Mouse (Mus musculus): ENCODE data around the gene Mrpl14.

The Mrpl14 gene

DNA sequence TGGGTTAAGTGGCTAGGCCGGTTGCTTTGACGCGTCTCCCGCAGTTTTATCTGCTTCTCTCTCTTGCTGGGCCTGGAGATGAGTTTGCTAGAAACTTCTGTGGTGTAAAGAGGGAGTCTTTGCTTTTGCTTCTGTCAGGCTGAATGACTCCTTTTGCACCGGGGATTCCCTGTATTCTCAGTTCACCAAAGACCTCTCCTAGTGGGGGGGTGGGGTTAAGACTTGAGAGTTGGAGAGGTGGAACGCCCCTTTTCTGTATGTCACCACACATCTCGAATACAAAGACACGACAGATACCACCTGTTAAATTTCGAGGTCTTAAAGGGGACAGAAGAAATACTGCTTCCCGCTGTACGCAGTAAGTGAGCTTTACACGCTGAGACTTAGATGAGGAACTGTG lies 594 bp downstream of the Mrpl14 start, which contains the start of gene Tmem63b:
TSS of gene Tmem63b (minus strand) at position 190 of the 400 bp plus-strand sequence.
- DNase-seq (ENCODE audit: low spot score): no peak

DNA sequence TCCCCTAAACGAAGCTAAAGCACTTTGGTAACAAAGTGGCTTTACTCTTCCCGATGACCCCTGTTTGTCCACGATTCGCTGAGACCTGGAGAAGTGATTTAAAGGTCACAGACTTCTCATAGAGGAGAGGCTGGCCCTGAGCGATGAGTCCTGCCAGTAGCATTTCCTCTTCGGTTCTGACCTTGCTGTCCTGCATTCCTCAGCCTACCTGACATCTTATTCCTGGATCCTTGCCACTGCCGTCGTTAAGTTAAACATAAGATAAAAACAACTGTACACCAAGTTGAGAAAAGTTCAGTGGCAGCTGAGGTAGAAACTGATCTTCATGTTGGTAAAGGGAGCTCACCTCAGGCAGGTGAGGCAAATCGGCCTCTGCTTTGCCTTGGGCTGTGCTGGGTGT lies 3.0 kb downstream of the Mrpl14 start:
- no peak for DNase-seq (ENCODE audit: low spot score)

DNA sequence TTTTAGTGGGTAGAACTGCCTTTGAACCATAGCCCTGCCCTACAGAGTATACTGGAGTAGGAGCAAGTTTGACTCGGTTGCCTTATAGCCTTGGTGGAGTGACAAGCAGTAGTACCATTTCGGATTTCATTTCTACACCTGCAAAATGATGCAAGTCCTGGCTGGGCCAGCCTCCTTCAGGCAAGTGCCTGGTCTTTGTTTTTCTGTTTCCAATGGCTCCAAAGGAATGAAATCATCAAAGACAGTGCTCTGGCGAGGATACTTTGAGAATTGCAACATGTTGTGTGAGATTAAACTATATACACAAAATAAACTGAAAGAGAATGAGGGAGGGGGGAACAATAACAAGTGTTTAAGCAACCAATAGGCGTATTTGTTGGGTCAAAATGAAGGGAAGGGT lies 3.9 kb downstream of the Mrpl14 start:
- no peak for DNase-seq (ENCODE audit: low spot score)

DNA sequence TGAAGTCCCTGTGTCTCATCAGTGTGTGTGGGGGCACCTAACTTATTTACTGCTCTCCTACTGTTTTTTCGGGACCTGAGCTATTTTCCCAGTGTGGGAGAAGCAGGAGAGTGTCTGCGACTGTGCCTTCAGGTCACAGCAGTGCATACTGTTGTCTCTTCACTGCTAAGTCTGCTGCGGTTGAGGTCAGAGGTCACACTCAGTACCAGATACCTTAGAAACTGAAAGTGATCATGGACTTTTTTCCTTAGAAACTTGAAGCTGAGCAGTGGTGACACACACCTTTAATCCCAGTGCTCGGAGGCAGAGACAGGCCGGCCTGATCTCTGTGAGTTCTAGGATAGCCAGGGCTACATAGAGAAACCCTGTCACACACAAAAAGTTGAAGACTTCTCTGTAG lies 6.0 kb downstream of the Mrpl14 start:
- no peak for DNase-seq (ENCODE audit: low spot score)

DNA sequence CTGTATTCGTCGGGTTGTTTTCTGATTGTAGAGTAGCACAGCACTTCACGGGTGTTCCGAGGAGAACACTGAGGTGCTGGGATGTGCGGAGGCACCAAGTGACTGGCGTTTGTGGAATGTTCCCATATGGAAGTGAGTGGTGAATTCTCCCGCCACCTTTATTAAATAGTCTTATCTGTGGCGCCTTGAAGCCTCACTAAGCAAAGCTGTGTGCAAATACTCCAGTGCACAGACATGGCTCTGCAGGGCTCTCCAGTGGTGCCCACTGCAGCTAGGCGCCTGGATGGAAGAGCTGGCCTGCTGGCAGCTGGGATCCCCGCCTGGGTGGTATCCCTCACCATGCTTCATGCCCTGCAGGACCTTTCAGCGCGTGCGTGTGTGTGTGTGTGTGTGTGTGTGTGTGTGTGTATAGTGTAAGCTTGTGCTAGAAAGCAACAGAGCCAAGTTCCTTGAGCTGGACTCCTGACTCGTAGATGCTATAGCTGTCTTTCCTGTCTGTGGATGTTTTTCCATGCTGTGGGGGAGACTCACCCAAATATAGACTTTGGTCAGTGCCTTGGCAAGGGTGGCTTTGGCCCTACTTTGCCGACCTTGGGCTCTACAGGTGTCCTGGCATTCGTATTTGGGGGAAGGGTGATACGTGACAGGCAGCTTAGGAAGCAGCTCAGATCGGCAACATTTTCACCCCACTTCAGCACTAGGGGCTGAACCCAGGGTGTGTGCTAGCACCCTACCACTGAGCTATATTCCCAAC lies 7.9 kb downstream of the Mrpl14 start:
- DNase-seq (ENCODE audit: low spot score): no peak

DNA sequence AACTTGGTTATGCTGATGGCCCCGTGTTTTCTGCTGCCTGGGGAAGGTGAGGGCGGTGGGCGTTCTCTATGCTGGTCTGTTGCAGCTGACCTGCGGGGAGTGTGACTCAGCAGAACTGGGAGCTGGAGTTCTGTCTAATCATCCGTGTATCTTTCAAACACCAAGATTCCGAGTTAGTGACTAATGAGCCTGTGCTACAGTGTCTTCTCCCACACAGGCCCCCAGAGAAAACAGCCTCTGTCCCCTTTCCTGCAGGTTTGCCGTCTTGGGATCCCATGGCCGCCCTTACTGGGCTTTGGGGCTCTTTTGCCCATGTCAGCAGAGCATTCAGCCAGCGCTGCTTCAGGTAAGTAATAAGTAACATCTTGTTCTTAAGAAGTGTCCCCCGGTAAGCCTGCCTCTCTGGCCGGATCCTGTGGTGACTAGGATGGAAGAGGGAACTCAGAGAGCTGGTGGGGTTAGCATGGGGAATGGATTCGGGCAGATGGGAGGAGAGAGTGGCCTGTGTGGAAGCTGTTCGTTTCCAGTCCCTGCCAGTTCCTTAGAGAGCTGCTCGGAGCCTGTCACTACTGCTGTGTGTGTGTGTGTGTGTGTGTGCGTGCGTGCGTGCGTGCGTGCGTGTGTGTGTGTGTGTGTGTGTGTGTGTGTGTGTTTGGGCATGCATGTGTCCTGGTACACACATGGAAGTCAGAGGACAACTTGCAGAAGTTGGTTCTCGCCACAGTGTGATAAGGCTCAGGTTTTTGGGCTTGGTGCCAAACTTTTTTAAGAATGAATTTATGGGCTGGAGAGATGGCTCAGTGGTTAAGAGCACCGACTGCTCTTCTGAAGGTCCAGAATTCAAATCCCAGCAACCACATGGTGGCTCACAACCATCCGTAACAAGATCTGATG lies 9.4 kb downstream of the Mrpl14 start:
- no peak for DNase-seq (ENCODE audit: low spot score)

DNA sequence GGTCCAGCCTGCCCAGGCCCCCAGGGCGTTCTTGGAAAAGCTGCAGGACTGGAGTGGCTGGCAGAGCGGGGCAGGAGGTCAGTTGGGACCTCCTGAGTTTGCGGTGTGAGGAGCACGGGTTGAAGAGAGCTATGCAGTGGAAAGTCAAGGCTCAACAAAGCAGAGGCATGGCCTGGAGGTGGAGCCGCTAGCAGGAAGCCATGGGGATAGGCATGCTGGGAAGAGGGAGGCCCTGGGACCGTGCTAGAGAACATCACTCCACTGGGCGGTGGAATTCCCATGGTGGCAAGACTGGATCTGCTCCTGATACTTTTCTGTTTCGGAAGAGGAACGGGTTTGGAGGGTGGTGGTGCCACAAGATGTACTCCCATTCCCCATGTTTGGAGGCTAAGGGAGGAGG lies 10.9 kb downstream of the Mrpl14 start:
- DNase-seq (ENCODE audit: low spot score): no peak

DNA sequence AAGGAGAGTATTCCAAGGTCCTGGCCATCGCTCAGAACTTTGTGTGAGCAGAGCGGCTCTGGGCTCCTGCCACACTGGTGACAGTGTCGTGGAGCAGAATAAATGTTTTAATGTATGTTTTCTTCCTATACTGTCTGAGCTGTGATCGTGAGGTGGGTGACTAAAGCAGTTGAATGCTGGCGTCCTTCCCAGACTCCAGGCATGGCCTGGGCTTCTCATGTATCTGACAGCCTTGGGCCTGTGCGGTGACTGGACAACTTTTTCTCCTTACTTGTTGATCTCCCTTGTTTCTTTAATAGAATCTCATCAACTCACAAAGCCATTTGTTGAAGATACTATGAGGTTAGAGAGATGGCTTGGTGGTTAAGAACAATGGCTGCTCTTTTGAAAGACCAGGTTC lies 12.2 kb downstream of the Mrpl14 start:
- no peak for DNase-seq (ENCODE audit: low spot score)

DNA sequence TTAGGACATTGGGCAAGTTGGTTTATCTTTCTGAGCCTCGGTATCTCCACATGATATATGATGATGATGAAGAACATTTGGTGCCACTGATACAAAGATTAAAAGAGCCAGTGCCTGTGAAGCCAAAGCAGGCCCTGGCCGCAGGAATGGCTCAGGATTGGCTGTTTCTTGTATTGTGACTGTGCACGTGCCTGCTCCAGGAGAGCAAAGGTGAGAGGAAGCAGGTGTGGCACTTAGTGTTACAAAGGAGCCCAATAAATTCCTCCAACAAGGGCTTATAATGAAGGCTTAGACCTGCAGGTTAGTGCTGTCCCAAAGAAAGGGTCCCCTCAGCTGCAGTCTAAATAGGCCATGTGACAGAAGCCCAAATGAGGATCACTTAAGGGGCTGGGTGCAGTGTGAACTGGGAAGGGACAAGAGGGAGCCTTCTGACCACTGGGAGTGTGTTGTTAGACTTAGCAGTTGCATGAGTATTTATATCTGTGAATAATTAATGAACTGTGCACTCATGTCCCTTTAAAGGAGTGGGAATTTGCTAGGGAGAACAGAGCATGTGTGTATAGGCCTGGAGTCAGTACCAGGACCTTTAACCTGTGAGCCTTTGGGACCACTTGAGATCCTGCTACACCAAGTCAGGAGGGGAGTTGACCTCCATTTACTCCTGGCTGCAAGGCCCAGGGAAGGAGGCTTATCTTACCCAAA lies 13.1 kb downstream of the Mrpl14 start:
- DNase-seq (ENCODE audit: low spot score): no peak

DNA sequence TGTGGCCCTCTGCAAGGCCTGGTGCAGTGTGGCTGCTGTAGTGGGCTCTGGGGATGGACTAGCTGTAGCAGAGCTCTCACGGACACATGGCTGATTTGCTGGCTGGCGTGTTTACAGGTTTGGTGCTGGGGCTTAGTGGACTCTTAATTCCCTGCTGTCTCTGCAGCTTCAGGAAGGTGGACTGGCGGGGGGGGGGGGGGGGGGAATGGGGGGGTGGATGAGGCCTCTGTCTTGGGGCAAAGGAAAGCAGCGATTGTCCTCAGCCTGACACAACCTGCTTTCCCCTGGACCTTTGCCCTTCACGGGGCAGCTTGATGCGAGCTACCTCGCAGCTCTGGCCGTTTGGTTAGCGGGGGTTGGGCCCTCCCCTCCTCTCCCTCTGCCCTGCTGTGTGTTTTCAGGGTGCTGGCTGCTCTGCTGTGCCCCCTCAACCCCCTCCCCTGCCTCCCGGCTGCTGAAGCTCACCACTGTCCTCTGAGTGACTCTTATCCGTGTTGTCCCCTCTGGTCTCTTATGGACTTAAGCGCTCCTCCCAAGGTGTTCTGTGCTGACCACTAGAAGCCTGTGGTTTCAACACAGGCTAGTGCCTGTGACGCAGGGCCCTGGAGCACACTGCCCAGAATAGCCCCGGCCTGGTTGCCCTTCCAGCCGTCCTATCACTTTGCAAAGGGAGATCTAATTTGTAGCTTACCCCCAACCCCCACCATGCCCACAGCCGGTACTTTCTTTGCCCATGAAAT lies 14.5 kb downstream of the Mrpl14 start:
- DNase-seq (ENCODE audit: low spot score): no peak

DNA sequence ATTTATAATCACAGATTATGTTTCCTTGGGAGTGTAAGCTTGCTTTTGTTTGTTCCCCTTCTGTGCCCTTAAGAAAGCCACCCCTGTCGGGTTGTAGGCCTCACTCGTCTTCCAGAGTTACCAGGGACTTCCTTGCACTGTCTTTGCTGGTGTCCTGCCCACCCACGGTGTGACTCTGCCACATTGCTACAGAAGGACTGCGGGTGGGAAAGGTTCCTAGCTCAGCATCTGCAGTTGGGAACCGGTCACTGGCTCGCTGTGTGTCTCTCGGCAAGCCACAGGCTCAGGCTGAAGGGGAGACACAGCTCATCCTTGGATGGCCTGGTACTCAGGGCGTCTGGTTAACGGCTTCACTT lies 15.1 kb downstream of the Mrpl14 start:
- DNase-seq (ENCODE audit: low spot score): no peak

DNA sequence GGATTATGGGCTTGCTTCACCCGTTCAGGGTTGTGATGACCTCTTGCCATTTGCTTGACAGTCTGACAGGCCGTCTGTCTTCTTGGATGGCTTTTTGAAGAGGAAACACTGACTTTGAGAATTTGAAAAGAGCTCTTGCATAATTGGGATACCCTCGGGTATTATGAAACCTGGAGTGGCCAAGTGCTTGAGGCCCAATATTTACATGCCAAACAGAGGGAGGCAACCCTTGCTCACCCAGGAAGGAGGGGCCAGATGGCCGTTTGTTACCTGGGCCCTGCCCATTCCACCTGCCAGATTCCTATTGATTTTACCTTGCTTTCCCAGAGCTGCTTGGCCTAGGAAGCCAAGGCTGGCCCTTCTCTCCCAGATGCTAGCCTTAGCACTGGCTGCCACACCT lies 16.1 kb downstream of the Mrpl14 start:
- no peak for DNase-seq (ENCODE audit: low spot score)

DNA sequence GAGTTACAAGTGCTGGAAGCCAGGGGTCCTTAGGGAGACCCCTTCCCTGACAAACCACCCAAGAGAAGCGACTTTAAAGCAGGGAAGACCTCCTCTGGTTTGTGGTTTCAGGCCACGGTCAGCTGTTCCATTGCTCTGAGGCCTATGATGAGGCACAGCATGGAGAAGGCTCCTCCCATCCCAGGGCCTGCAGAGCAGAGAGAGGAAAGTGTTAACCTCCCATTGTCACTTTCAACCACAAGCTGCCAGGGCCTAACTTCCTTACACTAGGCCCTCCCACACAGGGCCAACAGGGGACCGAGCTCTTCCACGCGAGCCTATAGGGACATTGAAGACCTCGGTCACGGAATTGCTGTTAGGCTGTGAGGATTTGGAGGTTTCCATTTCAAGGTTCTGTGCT lies 17.1 kb downstream of the Mrpl14 start:
- DNase-seq (ENCODE audit: low spot score): no peak

DNA sequence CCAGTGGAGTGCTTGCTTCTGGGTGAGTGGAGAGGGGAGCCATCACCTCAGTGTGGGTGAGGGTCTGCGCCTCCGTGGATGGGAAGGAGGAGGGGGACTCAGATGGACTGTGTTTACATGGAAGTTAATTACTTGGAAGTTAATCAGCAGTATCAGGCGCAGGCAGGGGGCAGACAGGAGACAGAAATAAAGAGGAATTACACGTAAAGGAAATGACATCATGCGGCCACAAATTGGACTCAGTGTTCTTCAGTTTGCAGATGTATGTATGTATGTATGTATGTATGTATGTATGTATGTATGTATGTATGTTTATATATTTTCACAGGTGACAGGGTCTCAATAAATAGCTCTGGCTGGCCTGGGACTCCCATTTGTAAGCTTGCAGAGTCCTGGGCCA lies 20.7 kb downstream of the Mrpl14 start:
- no peak for DNase-seq (ENCODE audit: low spot score)

DNA sequence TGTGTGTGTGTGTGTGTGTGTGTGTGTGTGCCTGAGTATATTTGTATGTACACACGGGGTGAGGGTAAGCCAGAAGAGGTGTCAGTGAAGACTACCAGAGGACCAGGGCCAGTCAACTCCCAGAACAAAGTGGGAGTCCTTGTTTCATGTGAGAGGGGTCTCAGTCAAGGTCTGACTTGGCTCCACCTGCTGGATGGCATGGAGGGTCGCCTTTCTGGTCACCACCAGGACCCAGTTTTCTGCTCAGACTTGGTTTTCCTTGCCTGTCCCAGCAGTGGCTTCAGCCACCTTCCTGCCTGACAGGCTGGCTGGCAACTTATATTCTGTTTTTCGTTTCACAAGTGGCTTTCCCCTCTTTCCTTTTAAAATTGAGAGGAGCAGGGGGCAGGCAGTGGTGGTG lies 21.3 kb downstream of the Mrpl14 start:
- DNase-seq (ENCODE audit: low spot score): no peak

DNA sequence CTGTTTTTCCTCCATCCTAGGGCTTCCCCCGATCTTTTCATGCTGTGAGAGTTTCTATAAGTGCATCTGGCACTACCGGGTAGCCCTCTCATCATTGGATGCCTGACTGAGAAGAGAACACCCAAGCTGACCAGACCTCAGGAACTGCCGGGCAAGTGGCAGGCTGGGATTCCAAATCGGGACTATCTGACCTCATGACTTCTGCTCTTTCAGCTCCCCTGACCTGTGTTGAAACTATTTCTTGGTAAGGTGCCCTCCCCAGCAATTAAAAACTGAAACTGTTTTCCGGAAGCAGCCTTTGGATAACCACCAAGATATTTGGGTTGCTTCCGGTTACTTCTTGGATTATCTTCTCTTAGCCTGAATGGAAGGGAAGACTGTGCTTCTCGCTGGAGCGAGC lies 22.1 kb downstream of the Mrpl14 start:
- no peak for DNase-seq (ENCODE audit: low spot score)

DNA sequence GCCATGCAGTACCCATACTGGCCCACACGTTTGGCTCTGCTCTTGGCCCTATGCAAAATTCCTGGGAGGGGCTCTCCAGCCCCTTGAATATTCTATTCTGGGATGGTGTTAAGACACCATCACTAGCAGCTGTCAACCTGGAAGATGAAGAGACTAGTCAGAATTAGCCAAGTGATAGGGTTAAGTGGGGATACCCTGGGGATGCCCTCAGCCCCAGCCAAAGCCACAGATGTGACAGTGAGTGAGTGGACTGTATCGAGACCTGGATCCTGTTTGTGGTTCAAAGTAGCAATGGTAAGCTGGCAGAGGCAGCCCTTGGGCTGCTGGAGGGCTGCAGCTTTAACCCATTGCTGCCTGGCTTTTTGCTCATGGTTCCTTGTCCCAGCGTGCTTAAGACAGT lies 23.7 kb downstream of the Mrpl14 start:
- no peak for DNase-seq (ENCODE audit: low spot score)

DNA sequence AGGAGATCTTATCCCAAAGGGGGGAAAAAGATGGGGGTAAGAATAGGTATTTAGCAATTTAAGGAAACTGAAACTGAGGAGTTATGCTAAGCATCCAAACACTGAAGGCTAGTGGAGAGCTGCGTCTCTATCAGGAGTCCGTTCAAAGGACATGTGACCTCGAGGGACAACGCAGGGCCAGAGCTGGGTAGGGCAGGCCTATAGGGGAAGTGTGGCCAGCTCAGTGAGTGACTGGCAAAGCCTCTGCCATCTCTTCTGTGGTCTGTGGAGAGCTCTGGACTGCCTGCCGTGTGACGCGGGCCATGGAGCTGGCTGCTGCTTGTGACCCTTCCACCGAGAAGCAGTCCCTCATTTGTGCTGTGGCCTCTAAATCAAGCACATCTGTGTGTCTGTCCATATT lies 24.3 kb downstream of the Mrpl14 start:
- DNase-seq (ENCODE audit: low spot score): no peak

DNA sequence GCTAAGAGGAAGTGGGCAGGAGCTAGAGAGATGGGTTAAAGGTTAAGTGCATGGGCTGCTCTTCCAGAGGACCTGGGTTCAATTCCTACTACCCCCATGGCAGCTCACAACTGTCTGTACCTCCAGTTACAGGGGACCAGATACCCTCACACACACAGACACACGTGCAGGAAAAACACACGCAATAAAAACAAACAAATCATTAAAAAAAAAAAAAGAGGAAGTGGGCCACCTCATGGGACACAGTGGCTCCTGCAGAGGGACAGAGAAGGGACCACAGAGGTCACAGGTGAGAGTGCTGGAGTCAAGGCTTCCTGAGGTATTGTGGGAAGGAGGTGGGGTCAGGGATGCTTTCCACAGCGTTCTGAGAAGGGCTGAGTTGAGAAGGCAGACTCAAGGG lies 25.4 kb downstream of the Mrpl14 start:
- no peak for DNase-seq (ENCODE audit: low spot score)

DNA sequence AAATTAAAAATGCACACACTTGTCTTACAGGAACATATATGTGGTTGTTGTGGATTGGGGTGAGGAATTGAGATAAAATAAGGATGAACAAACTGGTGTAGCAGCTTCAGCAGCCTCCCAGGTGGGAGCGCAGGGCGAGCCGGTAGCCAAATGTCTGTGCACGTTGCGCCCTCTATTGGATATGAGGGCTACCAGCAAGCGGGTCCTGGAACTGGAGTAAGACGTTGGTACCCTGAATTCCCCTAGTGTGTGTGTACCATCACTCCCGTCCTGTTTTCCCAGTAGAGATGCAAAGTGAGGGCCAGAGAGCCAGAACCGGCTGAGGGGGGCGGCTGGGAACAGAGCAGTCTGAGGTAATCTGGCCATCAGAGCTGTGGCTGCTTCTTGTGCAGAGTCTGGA lies 32.2 kb downstream of the Mrpl14 start:
- DNase-seq (ENCODE audit: low spot score): peak; percentile 77

DNA sequence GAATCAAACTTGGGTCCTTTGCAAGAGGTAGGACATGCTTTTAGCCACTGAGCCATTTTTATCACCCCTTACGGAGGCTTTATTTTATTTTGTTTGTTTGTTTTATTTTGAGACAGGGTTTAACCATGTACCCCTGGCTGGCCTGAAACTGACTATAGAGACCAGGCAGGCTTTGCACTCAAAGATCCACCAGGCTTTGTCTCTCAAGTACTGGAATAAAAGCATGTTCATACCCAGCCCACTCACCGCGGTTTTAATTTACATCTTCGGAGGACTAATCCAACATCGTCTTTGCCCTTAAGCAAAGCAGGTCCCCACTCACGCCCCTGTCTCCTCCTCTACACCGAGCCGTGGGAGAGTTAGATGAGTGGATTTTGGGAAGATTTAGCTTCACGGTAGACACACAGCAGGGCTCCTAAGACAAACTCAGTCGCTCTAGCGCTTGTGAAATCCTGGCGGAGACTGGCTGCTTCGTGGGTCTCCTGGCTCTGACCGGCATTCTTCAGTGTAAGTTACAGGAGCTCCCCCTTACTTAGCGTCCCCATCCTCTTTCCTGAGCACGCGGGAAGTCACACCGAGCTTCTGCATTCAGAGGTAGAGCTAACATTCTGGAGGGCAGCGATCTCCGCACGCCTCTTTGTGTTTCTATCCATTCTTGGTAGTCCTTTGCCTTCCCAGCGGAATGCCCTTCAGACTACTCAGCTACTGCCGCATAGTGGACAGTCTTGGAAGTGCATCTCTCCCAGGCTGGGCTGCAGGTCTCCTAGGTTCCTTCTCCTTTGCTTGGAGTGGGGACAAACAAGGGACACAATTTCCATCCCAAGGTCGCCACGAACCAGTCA lies 37.8 kb downstream of the Mrpl14 start:
- peak; percentile 85 for DNase-seq (ENCODE audit: low spot score)

Measured in layer of hippocampus, adult 11-12 months (tissue).